Mouse (Mus musculus) mature B cell (primary cell): ENCODE results near the gene Sos2.
"Not testable (repeated sequence)": the region's sequence is repeated elsewhere in the genome, so short reads cannot be mapped to it uniquely, and the experiment has no call there.

Source experiments
- in situ Hi-C: fragments of 300-500 bp; cut with MboI; formaldehyde crosslinking; loops from 2 replicates; pipeline ENCODE4 v1.14.3; 2019

Gene Sos2

GRCm38 (mm10) chr12:69674576-69675537, 6.8 kb downstream of the Sos2 start:
- in situ Hi-C loops: no loop called here

- in situ Hi-C loops: no loop called here
Measured at GRCm38 (mm10) chr12:69674176-69674575, 7.5 kb downstream of the Sos2 start.

GRCm38 (mm10) chr12:69666721-69667120, 14.9 kb downstream of the Sos2 start:
- in situ Hi-C loops: no loop called here

GRCm38 (mm10) chr12:69661658-69662057, 20.0 kb downstream of the Sos2 start:
- in situ Hi-C loops: no loop called here

- in situ Hi-C loops: not testable (repeated sequence)
Measured at GRCm38 (mm10) chr12:69653973-69654372, 27.7 kb downstream of the Sos2 start.

GRCm38 (mm10) chr12:69649511-69649910, 32.1 kb downstream of the Sos2 start:
- in situ Hi-C loops: no loop called here

GRCm38 (mm10) chr12:69645821-69646616, 35.6 kb downstream of the Sos2 start:
- in situ Hi-C loops: no loop called here

- in situ Hi-C loops: no loop called here
Measured at GRCm38 (mm10) chr12:69644877-69645276, 36.8 kb downstream of the Sos2 start.

GRCm38 (mm10) chr12:69642877-69643276, 38.8 kb downstream of the Sos2 start:
- in situ Hi-C loops: no loop called here

- in situ Hi-C loops: no loop called here
Measured at GRCm38 (mm10) chr12:69634761-69635160, 46.9 kb downstream of the Sos2 start.

- in situ Hi-C loops: not testable (repeated sequence)
Measured at GRCm38 (mm10) chr12:69618590-69618989, 63.1 kb downstream of the Sos2 start.

- in situ Hi-C loops: no loop called here
Measured at GRCm38 (mm10) chr12:69604367-69604766, 77.3 kb downstream of the Sos2 start.

GRCm38 (mm10) chr12:69597446-69597845, 84.2 kb downstream of the Sos2 start:
- in situ Hi-C loops: no loop called here

- in situ Hi-C loops: no loop called here
Measured at GRCm38 (mm10) chr12:69593130-69593529, 88.5 kb downstream of the Sos2 start.

GRCm38 (mm10) chr12:69583270-69583629, 98.4 kb downstream of the Sos2 start:
- in situ Hi-C loops: no loop called here

- in situ Hi-C loops: no loop called here
Measured at GRCm38 (mm10) chr12:69582613-69583269, 98.9 kb downstream of the Sos2 start, which contains the start of gene Vcpkmt. Gene Vcpkmt (minus strand): TSS chr12:69583028.

- in situ Hi-C loops: no loop called here
Measured at GRCm38 (mm10) chr12:69582216-69582612, 99.4 kb downstream of the Sos2 start.

- in situ Hi-C loops: loop anchor here (10.0 kb wide), 1 partner anchor 225 kb away; the partner anchor contains the start of gene Nemf
Measured at GRCm38 (mm10) chr12:69579623-69580022, 102.0 kb downstream of the Sos2 start.

GRCm38 (mm10) chr12:69576120-69576627, 105.5 kb downstream of the Sos2 start:
- in situ Hi-C loops: loop anchor here (10.0 kb wide), 1 partner anchor 221 kb away; the partner anchor contains the start of gene Nemf

GRCm38 (mm10) chr12:69573916-69574881, 107.5 kb downstream of the Sos2 start:
- in situ Hi-C loops: loop anchor here (10.0 kb wide), 1 partner anchor 219 kb away; the partner anchor contains the start of gene Nemf
